Mouse (Mus musculus) CH12.LX (cell line): ENCODE results near the gene Hlcs.

Source experiments
- ELF1 ChIP-seq: IDR thresholded peaks from 2 replicates; pipeline ENCODE4 v1.6.1; 2014; ENCODE audit warnings: low read depth, mild to moderate bottlenecking, inconsistent platforms, low read length, improper control_type of control experiment
- POLR2A ChIP-seq: IDR thresholded peaks from 2 replicates; pipeline ENCODE4 v1.6.1; 2011; ENCODE audit warnings: low read depth, mild to moderate bottlenecking, improper control_type of control experiment, low read length
- ZC3H11A ChIP-seq: IDR thresholded peaks from 2 replicates; pipeline ENCODE4 v1.6.1; 2012; ENCODE audit warnings: low read depth, mild to moderate bottlenecking, inconsistent platforms, low read length, improper control_type of control experiment

GRCm38 (mm10) chr16:94299210-94299609 is 14.2 kb downstream of the Hlcs start:
- no peak for TF ChIP-seq ELF1
- no peak for TF ChIP-seq POLR2A
- no peak for TF ChIP-seq ZC3H11A
